Mouse (Mus musculus) MEL (cell line): ENCODE data around the gene Ubtd2. TPM values are rescaled to one million over a fixed set of nuclear protein-coding genes. Genes with fewer than 3 reads are reported as not detected.

Source experiments
- DNase-seq: peaks from one replicate; pipeline ENCODE4 v3.0.0; 2011; ENCODE audit warnings: low read depth, low spot score
- H3K27ac ChIP-seq: 2 replicates; pipeline ENCODE4 v1.5.1; 2012; ENCODE audit warnings: low read depth, mild to moderate bottlenecking, control low read depth, low read length, moderate library complexity; ENCODE audit not compliant: control insufficient read depth
- H3K27me3 ChIP-seq, 2 experiments: fragments of 150-350 bp in 1 of 2; sonication (generic) in 1 of 2; 2 replicates each; pipeline ENCODE4 v1.6.1; 2012; ENCODE audit warnings: low read length in 2 of 2, mild to moderate bottlenecking in 2 of 2, improper control_type of control experiment in 1 of 2, moderate library complexity in 1 of 2; ENCODE audit not compliant: insufficient read depth in 2 of 2, control insufficient read depth in 1 of 2
- H3K36me3 ChIP-seq, 2 experiments: 2 replicates each; pipeline ENCODE4 v1.6.1; 2012 to 2014; ENCODE audit warnings: low read length in 2 of 2, improper control_type of control experiment in 1 of 2, inconsistent platforms in 1 of 2, mild to moderate bottlenecking in 1 of 2; ENCODE audit not compliant: insufficient read depth in 2 of 2, control insufficient read depth in 1 of 2
- H3K4me1 ChIP-seq, 2 experiments: fragments of 150-350 bp in 1 of 2; sonication (generic) in 1 of 2; 2 replicates each; pipeline ENCODE4 v1.6.1; 2012; ENCODE audit warnings: low read length in 2 of 2, improper control_type of control experiment in 1 of 2, mild to moderate bottlenecking in 1 of 2; ENCODE audit not compliant: insufficient read depth in 2 of 2, control insufficient read depth in 1 of 2
- H3K4me3 ChIP-seq, 2 experiments: fragments of 150-350 bp in 1 of 2; sonication (generic) in 1 of 2; 2 replicates each; pipeline ENCODE4 v1.5.1; 2012; ENCODE audit warnings: low read depth in 2 of 2, low read length in 2 of 2, mild to moderate bottlenecking in 2 of 2, moderate library complexity in 2 of 2, control low read depth in 1 of 2, improper control_type of control experiment in 1 of 2; ENCODE audit not compliant: control insufficient read depth in 1 of 2, insufficient read depth in 1 of 2
- H3K79me2 ChIP-seq: 2 replicates; pipeline ENCODE4 v1.6.1; 2012; ENCODE audit warnings: mild to moderate bottlenecking, low read length, moderate library complexity; ENCODE audit not compliant: control insufficient read depth, poor library complexity, insufficient read depth
- H3K9ac ChIP-seq: 2 replicates; pipeline ENCODE4 v1.6.1; 2012; ENCODE audit warnings: low read depth, mild to moderate bottlenecking, control low read depth, low read length, moderate library complexity; ENCODE audit not compliant: control insufficient read depth, poor library complexity, severe bottlenecking
- H3K9me3 ChIP-seq: fragments of 150-350 bp; sonication (generic); replicated peaks from 2 replicates; pipeline ENCODE4 v1.6.1; 2012; ENCODE audit warnings: mild to moderate bottlenecking, low read length, improper control_type of control experiment, moderate library complexity; ENCODE audit not compliant: insufficient read depth
- BHLHE40 ChIP-seq: IDR thresholded peaks from 2 replicates; pipeline ENCODE4 v1.6.1; 2012; ENCODE audit warnings: low read depth, mild to moderate bottlenecking, inconsistent platforms, low read length, improper control_type of control experiment, borderline replicate concordance
- CHD1 ChIP-seq: IDR thresholded peaks from 2 replicates; pipeline ENCODE4 v1.6.1; 2012; ENCODE audit warnings: low read depth, mild to moderate bottlenecking, inconsistent platforms, low read length, improper control_type of control experiment
- CTCF ChIP-seq, 3 experiments: IDR thresholded peaks in 2 of 3; conservative IDR thresholded peaks in 1 of 3; 2 replicates each; pipeline ENCODE4 v1.5.1; 2011 to 2012; ENCODE audit warnings: low read length in 3 of 3, low read depth in 2 of 3, mild to moderate bottlenecking in 2 of 3, improper control_type of control experiment in 1 of 3, inconsistent platforms in 1 of 3, mixed read lengths in 1 of 3, moderate library complexity in 1 of 3; ENCODE audit not compliant: control insufficient read depth in 1 of 3, insufficient read depth in 1 of 3, poor library complexity in 1 of 3, severe bottlenecking in 1 of 3
- ELF1 ChIP-seq: IDR thresholded peaks from 2 replicates; pipeline ENCODE4 v1.6.1; 2014; ENCODE audit warnings: low read depth, mild to moderate bottlenecking, inconsistent platforms, low read length, improper control_type of control experiment, moderate library complexity
- EP300 ChIP-seq, 2 experiments: IDR thresholded peaks; 2 replicates each; pipeline ENCODE4 v1.6.1; 2011; ENCODE audit warnings: improper control_type of control experiment in 2 of 2, low read length in 2 of 2, low read depth in 1 of 2, mild to moderate bottlenecking in 1 of 2
- ETS1 ChIP-seq: IDR thresholded peaks from 2 replicates; pipeline ENCODE4 v1.6.1; 2012; ENCODE audit warnings: low read depth, mild to moderate bottlenecking, inconsistent platforms, low read length, improper control_type of control experiment, moderate library complexity
- GABPA ChIP-seq: IDR thresholded peaks from 2 replicates; pipeline ENCODE4 v1.6.1; 2012; ENCODE audit warnings: low read depth, mild to moderate bottlenecking, inconsistent platforms, low read length, improper control_type of control experiment, moderate library complexity
- KAT2A ChIP-seq: conservative IDR thresholded peaks from 2 replicates; pipeline ENCODE4 v1.6.1; 2012; ENCODE audit warnings: low read depth, low read length, improper control_type of control experiment, inconsistent platforms
- MAFK ChIP-seq: IDR thresholded peaks from 2 replicates; pipeline ENCODE4 v1.6.1; 2011; ENCODE audit warnings: low read depth, mild to moderate bottlenecking, low read length, improper control_type of control experiment, borderline replicate concordance
- MAX ChIP-seq: IDR thresholded peaks from 2 replicates; pipeline ENCODE4 v1.6.1; 2011; ENCODE audit warnings: low read length, improper control_type of control experiment
- MAZ ChIP-seq: IDR thresholded peaks from 2 replicates; pipeline ENCODE4 v1.6.1; 2012; ENCODE audit warnings: low read depth, mild to moderate bottlenecking, inconsistent platforms, low read length, improper control_type of control experiment
- NELFE ChIP-seq: IDR thresholded peaks from 2 replicates; pipeline ENCODE4 v1.6.1; 2011; ENCODE audit warnings: low read depth, low read length, improper control_type of control experiment
- NRF1 ChIP-seq: IDR thresholded peaks from 2 replicates; pipeline ENCODE4 v1.6.1; 2014; ENCODE audit warnings: low read depth, mild to moderate bottlenecking, inconsistent platforms, low read length, improper control_type of control experiment, moderate library complexity; ENCODE audit not compliant: poor library complexity, insufficient read depth, severe bottlenecking
- POLR2AphosphoS5 ChIP-seq: IDR thresholded peaks from 2 replicates; pipeline ENCODE4 v1.6.1; 2012; ENCODE audit warnings: low read depth, borderline replicate concordance, mild to moderate bottlenecking, inconsistent platforms, low read length, moderate library complexity, mixed read lengths
- RAD21 ChIP-seq: IDR thresholded peaks from 2 replicates; pipeline ENCODE4 v1.6.1; 2011; ENCODE audit warnings: mild to moderate bottlenecking, low read depth, low read length, improper control_type of control experiment
- RCOR1 ChIP-seq: IDR thresholded peaks from 2 replicates; pipeline ENCODE4 v1.6.1; 2012; ENCODE audit warnings: low read depth, mild to moderate bottlenecking, inconsistent platforms, low read length, improper control_type of control experiment
- SIN3A ChIP-seq: IDR thresholded peaks from 2 replicates; pipeline ENCODE4 v1.6.1; 2012; ENCODE audit warnings: low read length, improper control_type of control experiment, inconsistent platforms
- SMC3 ChIP-seq: IDR thresholded peaks from 2 replicates; pipeline ENCODE4 v1.6.1; 2011; ENCODE audit warnings: low read depth, low read length, improper control_type of control experiment
- TCF12 ChIP-seq: IDR thresholded peaks from 2 replicates; pipeline ENCODE4 v1.6.1; 2014; ENCODE audit warnings: low read depth, mild to moderate bottlenecking, inconsistent platforms, low read length, improper control_type of control experiment, moderate library complexity
- USF2 ChIP-seq, 2 experiments: IDR thresholded peaks; 2 replicates each; pipeline ENCODE4 v1.6.1; 2011 to 2012; ENCODE audit warnings: improper control_type of control experiment in 2 of 2, low read length in 2 of 2, borderline replicate concordance in 1 of 2, inconsistent platforms in 1 of 2, low read depth in 1 of 2, mild to moderate bottlenecking in 1 of 2; ENCODE audit not compliant: insufficient read depth in 1 of 2
- ZC3H11A ChIP-seq: IDR thresholded peaks from 2 replicates; pipeline ENCODE4 v1.6.1; 2012; ENCODE audit warnings: low read depth, mild to moderate bottlenecking, inconsistent platforms, low read length, improper control_type of control experiment
- ZKSCAN1 ChIP-seq: IDR thresholded peaks from 2 replicates; pipeline ENCODE4 v1.6.1; 2012; ENCODE audit warnings: low read depth, mild to moderate bottlenecking, inconsistent platforms, low read length, improper control_type of control experiment, moderate library complexity
- ZMIZ1 ChIP-seq: IDR thresholded peaks from 2 replicates; pipeline ENCODE4 v1.6.1; 2012; ENCODE audit warnings: low read depth, mild to moderate bottlenecking, inconsistent platforms, low read length, improper control_type of control experiment, moderate library complexity
- polyA plus RNA-seq, 2 experiments: library from polyadenylated mRNA; stranded (reverse) in 1 of 2; unstranded in 1 of 2; fragments of >175 nt in 1 of 2; fragments of >200 nt in 1 of 2; gene quantifications; 2 replicates each; pipeline versions ENCODE4 v1.2.1 to v1.2.4; 2012; ENCODE audit warnings: low replicate concordance in 2 of 2, low read depth in 1 of 2; ENCODE audit not compliant: insufficient read length in 2 of 2, insufficient read depth in 1 of 2, missing spikeins in 1 of 2
- total RNA-seq: library from RNA; depleted of rRNA; stranded (reverse); fragments of 300-350 nt; gene quantifications from 2 replicates; pipeline ENCODE4 v1.2.3, GENCODE M21; 2012

Gene Ubtd2
- total and polyA plus RNA-seq, 3 experiments = 25.7 to 28.7 TPM; not detected in 1

DNA sequence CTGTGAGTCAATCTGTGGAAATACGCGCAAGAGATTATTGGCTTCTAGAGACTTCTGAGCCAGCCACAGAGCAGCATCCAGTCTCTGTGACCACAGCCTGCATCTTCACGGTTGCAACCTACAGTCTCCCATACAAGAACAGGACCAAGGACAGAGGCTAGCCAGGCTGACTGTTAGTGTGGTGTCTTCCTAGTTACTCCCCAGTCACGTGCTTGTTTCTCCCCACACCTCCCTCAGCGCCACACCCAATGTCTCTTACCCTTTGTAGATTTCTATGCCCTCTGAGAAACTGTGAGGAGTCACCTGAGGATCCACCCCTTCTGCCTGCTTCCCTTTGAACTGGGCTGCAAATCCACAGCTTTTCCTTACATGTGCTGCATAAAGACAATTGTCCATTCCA is 35.2 kb upstream of the Ubtd2 start:
- no peaks in the 10 kb centered on the region for H3K27me3 ChIP-seq
- H3K36me3 ChIP-seq = peaks cover 0 to 3% of the 10 kb centered on the region in 2 experiments; a peak in 1 of 4 replicates
- DNase-seq = no peak

DNA sequence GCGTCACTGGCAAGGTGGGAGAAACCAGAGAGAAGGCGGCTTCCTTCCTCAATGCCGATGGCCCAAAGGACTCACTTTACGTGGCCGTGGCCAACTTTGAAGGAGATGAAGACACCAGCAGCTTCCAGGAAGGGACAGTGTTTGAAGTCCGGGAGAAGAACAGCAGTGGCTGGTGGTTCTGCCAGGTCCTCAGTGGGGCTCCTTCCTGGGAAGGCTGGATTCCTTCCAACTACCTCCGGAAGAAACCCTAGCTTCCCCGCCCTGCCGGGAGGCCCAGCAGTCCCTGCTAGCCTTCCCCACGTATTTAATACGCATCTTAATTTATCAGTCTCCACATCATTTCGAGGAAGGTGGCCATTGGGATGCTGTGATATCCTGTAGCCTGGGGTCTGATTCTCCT is 31.9 kb upstream of the Ubtd2 start:
- no peak for DNase-seq
- H3K36me3 ChIP-seq = peaks cover 0 to 3% of the 10 kb centered on the region in 2 experiments; a peak in 1 of 4 replicates
- H3K27ac ChIP-seq = no peak overlapping the region
- H3K4me3 ChIP-seq = no peak overlapping the region
- no peaks in the 10 kb centered on the region for H3K9me3 ChIP-seq
- H3K27me3 ChIP-seq = no peaks in the 10 kb centered on the region
- H3K9ac ChIP-seq = no peak overlapping the region
- TF ChIP-seq TCF12 (no peak), GABPA (no peak), ZC3H11A (no peak), ELF1 (no peak), MAFK (no peak)
- no peaks in the 10 kb centered on the region for H3K4me1 ChIP-seq
- no peaks in the 10 kb centered on the region for H3K79me2 ChIP-seq

More for the DNA sequence above, 35.2 kb upstream of the Ubtd2 start:
- H3K9me3 ChIP-seq = no peaks in the 10 kb centered on the region
- H3K4me1 ChIP-seq = no peaks in the 10 kb centered on the region
- TF ChIP-seq USF2 (IDR thresholded peaks at IDR 0.05; ENCODE audit: borderline replicate concordance in 1 of 2, insufficient read depth in 1 of 2, low read depth in 1 of 2, low read length in 2 of 2) (no peak), CTCF (IDR thresholded peaks at IDR 0.05 in 2 of 3, conservative IDR thresholded peaks at IDR 0.05 in 1 of 3; ENCODE audit: control insufficient read depth in 1 of 3, insufficient read depth in 1 of 3, low read depth in 2 of 3, low read length in 3 of 3, poor library complexity in 1 of 3, severe bottlenecking in 1 of 3) (no peak), NELFE (no peak), NRF1 (no peak), EP300 (IDR thresholded peaks at IDR 0.05; ENCODE audit: low read depth in 1 of 2, low read length in 2 of 2) (no peak), ETS1 (no peak), CHD1 (no peak), TCF12 (no peak), RCOR1 (no peak), MAZ (no peak), BHLHE40 (no peak), SMC3 (no peak), POLR2AphosphoS5 (no peak), ELF1 (no peak), ZMIZ1 (no peak), ZKSCAN1 (no peak), RAD21 (no peak), KAT2A (no peak), MAX (no peak), SIN3A (no peak)
- H3K79me2 ChIP-seq = no peaks in the 10 kb centered on the region
- no peak overlapping the region for H3K9ac ChIP-seq
- H3K4me3 ChIP-seq = no peak overlapping the region
- H3K27ac ChIP-seq = no peak overlapping the region
